Mouse (Mus musculus): ENCODE results near the gene Gm49391.

- TF ChIP-seq EP300 (IDR thresholded peaks at IDR 0.05; ENCODE audit: insufficient read depth, low read depth, low read length), result no peak
- no peak for TF ChIP-seq CTCF (IDR thresholded peaks at IDR 0.05)
- no peak for TF ChIP-seq POLR2A (IDR thresholded peaks at IDR 0.05; ENCODE audit: insufficient read depth, low read depth, low read length)
These were observed 72.1 kb downstream of the Gm49391 start, which contains the start of gene 4930486L24Rik for GRCm38 (mm10) chr13:60864281-60864680.
